Mouse (Mus musculus) bone marrow macrophage, adult 2 months (primary cell): Measurements from ENCODE around the gene Sim2. TPM values are rescaled to one million over a fixed set of nuclear protein-coding genes. Genes with fewer than 3 reads are reported as not detected.

Source experiments
- H3K27ac ChIP-seq: 2 replicates; pipeline ENCODE4 v1.5.1; 2012; ENCODE audit warnings: low read depth, low read length; ENCODE audit not compliant: insufficient read depth
- H3K4me1 ChIP-seq: 2 replicates; pipeline ENCODE4 v1.6.1; 2012; ENCODE audit warnings: low read length; ENCODE audit not compliant: control insufficient read depth, insufficient read depth
- H3K4me3 ChIP-seq: 2 replicates; pipeline ENCODE4 v1.5.1; 2012; ENCODE audit warnings: mild to moderate bottlenecking, low read length, moderate library complexity; ENCODE audit not compliant: insufficient read depth
- CTCF ChIP-seq: IDR thresholded peaks from 2 replicates; pipeline ENCODE4 v1.5.1; 2012; ENCODE audit warnings: low read depth, mild to moderate bottlenecking, low read length, moderate library complexity
- POLR2A ChIP-seq: IDR thresholded peaks from 2 replicates; pipeline ENCODE4 v1.6.1; 2012; ENCODE audit warnings: mild to moderate bottlenecking, low read depth, low read length, borderline replicate concordance
- polyA plus RNA-seq: library from polyadenylated mRNA; stranded (reverse); fragments of >200 nt; gene quantifications from 2 replicates; pipeline ENCODE4 v1.2.4, GENCODE M21; 2012; ENCODE audit not compliant: missing spikeins, insufficient read depth, insufficient read length

The Sim2 gene
- polyA plus RNA-seq, 1 experiment = not detected

DNA sequence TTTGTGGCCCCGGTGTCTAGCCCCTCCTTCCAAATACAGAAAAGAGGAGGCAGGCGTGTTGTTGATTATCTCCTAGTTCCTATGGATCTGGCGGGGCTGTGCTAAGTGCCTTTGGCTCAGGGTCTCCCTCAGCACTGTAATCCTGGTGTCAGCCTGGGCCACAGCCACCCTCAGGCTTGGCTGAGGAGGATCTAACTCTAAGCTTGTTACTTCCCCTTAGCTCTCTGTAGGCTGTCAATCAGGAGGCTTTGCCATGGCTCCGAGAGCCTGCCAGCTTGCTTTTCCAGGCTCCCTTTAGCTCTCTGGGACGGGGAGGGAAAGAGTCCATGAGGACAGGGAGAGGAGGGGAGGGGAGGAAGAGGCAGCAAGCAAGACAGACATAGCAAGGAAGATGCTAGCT is 80.2 kb downstream of the Sim2 start:
- no peak for TF ChIP-seq POLR2A
- TF ChIP-seq CTCF = no peak
- no peak overlapping the region for H3K4me3 ChIP-seq
- H3K4me1 ChIP-seq = peaks cover 2% of the 10 kb centered on the region; the same call in 1 of the 2 replicates
- H3K27ac ChIP-seq = no peak overlapping the region

GRCm38 (mm10) chr16:94168655-94169545 is 84.2 kb downstream of the Sim2 start:
- H3K4me1 ChIP-seq = peaks cover 2% of the 10 kb centered on the region; the same call in 1 of the 2 replicates
- no peak overlapping the region for H3K27ac ChIP-seq
- H3K4me3 ChIP-seq = no peak overlapping the region
- TF ChIP-seq POLR2A = no peak
- no peak for TF ChIP-seq CTCF

DNA sequence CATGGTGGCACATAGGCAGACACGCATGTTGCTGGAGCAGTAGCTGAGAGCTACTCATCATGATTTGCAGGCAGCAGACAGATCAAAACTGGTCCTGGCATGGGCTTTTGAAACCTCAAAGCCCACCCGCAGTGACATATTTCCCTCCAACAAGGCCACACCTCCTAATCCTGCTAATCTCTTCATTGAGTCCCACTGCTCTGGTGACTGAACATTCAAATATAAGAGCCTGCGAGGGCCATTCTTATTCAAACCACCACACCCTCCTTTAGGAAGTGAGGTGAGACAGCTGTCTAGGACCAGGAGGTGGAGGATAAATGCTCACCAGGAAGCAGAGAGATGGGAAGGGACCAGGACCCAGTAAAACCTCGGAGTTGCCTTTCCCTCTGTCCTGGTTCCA is 85.5 kb downstream of the Sim2 start:
- TF ChIP-seq POLR2A = no peak
- no peak for TF ChIP-seq CTCF
- Histone ChIP-seq H3K27ac (no peak overlapping the region), H3K4me3 (no peak overlapping the region), H3K4me1 (no peaks in the 10 kb centered on the region)

GRCm38 (mm10) chr16:94173361-94173760 is 88.6 kb downstream of the Sim2 start:
- Histone ChIP-seq H3K4me1 (no peaks in the 10 kb centered on the region), H3K4me3 (no peak overlapping the region), H3K27ac (no peak overlapping the region)
- TF ChIP-seq CTCF = no peak
- TF ChIP-seq POLR2A = no peak

GRCm38 (mm10) chr16:94175366-94175986 is 90.7 kb downstream of the Sim2 start:
- H3K27ac ChIP-seq = no peak overlapping the region
- TF ChIP-seq POLR2A (no peak), CTCF (no peak)

More at GRCm38 (mm10) chr16:94175366-94175986, 90.7 kb downstream of the Sim2 start:
- no peaks in the 10 kb centered on the region for H3K4me1 ChIP-seq
- H3K4me3 ChIP-seq = no peak overlapping the region

Other genes with a start within 250 kb of the Sim2 start
- 9.0 and 10.3 TPM in 2 replicates for gene Chaf1b, start 201.0 kb upstream of the Sim2 start, polyA plus RNA-seq
- gene Cldn14, start 76.1 kb upstream of the Sim2 start, polyA plus RNA-seq = not detected in 2 replicates
- 5.1 and 6.8 TPM in 2 replicates for gene Hlcs, start 228.6 kb downstream of the Sim2 start, polyA plus RNA-seq
- not detected in 2 replicates for gene Ripply3, start 243.5 kb downstream of the Sim2 start, polyA plus RNA-seq